Mouse (Mus musculus): Measurements from ENCODE around the gene Snd1. TPM values are rescaled to one million over a fixed set of nuclear protein-coding genes. Genes with fewer than 3 reads are reported as not detected.

Snd1 gene
- polyA plus RNA-seq, 1 experiment: 138 TPM

DNA sequence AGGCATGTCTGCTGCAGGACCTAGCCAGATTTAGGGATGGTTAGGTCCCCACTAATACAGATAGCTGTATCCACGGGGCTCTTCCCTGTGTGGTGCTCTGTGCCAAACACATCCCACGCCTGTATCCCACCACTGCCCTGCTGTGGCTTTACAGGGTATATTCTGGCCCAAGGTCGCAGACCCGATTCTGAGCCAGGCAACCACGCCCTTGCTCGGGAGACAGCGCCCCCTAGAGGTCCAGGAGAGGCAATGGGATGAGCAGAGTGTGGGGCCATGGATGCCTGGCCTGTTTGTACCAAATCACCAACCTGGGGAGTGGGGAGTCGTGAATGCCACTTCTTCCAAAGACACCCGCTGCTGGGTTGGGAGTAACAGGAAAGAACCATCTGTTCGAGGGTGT, 423.9 kb downstream of the Snd1 start:
- Histone ChIP-seq H3K4me1 (ENCODE audit: control insufficient read depth, insufficient read depth, low read length) (no peaks in the 10 kb centered on the region), H3K27ac (ENCODE audit: insufficient read depth, low read length) (no peak overlapping the region), H3K4me3 (ENCODE audit: insufficient read depth, low read length) (no peak overlapping the region)
- TF ChIP-seq CTCF (IDR thresholded peaks at IDR 0.05; ENCODE audit: borderline replicate concordance, insufficient read depth, low read length) (peak; percentile 47; the same call in 1 of the 2 replicates), POLR2A (IDR thresholded peaks at IDR 0.05; ENCODE audit: low read depth, low read length) (no peak)

DNA sequence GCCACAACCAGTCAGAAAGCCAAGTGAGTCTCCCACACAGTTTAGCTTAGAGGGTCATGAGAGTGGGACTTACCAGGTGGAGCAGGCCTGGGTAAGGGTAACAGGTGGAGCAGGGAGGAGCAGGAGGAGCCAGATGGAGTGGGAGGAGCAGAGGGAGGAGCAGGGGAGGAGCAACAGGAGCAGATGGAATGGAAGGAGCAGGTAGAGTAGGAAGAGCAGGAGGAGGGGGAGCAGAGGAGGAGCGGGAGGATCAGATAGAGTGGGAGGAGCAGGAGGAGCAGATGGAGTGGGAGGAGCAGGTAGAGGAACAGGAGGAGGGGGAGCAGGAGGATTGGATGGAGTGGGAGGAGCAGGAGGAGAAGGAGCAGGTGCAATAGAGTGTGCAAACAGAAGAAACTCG, 427.6 kb downstream of the Snd1 start:
- H3K4me3 ChIP-seq (ENCODE audit: insufficient read depth, low read length): no peak overlapping the region
- no peaks in the 10 kb centered on the region for H3K4me1 ChIP-seq (ENCODE audit: control insufficient read depth, insufficient read depth, low read length)
- H3K27ac ChIP-seq (ENCODE audit: insufficient read depth, low read length): no peak overlapping the region
- TF ChIP-seq CTCF (IDR thresholded peaks at IDR 0.05; ENCODE audit: borderline replicate concordance, insufficient read depth, low read length) (no peak), POLR2A (IDR thresholded peaks at IDR 0.05; ENCODE audit: low read depth, low read length) (no peak)

DNA sequence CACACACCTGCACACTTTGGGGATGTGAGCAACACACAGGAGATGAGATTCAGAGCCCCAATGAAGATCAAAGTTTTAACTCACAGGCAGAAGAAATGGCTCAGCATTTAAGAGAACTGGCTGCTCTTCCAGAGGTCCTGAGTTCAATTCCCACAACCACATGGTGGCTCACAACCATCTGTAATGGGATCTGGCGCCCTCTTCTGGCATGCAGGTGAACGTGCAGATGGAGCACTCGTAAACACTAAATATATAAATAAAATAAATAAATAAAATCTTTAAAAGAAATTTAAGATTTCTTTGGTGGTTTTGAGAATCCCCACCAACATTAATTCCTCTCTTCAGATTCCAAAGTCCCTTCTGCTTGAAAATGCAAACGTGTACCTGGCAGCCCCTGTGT, 429.5 kb downstream of the Snd1 start:
- Histone ChIP-seq H3K27ac (ENCODE audit: insufficient read depth, low read length) (no peak overlapping the region), H3K4me3 (ENCODE audit: insufficient read depth, low read length) (no peak overlapping the region), H3K4me1 (ENCODE audit: control insufficient read depth, insufficient read depth, low read length) (no peaks in the 10 kb centered on the region)
- TF ChIP-seq CTCF (IDR thresholded peaks at IDR 0.05; ENCODE audit: borderline replicate concordance, insufficient read depth, low read length) (no peak), POLR2A (IDR thresholded peaks at IDR 0.05; ENCODE audit: low read depth, low read length) (no peak)

DNA sequence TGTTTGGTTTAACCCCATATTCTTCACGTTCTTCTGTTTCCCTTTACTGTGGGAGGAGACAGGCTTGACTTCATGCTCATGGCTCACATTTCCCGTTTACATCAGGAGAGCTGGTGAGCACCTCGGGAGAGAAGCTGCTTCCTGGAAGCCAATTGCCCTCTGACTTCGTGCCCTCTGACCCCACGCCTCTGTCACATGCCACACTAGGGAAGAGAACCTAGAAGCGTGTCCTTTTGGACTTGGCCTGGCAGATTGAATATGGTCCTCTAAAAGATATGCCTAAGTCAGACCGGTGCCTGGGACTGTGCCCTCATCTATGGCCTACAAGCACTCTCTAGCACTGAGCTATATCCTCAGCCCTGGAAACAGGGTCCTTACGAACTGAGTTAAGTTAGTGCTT, 430.4 kb downstream of the Snd1 start:
- no peaks in the 10 kb centered on the region for H3K4me1 ChIP-seq (ENCODE audit: control insufficient read depth, insufficient read depth, low read length)
- no peak overlapping the region for H3K4me3 ChIP-seq (ENCODE audit: insufficient read depth, low read length)
- no peak for TF ChIP-seq CTCF (IDR thresholded peaks at IDR 0.05; ENCODE audit: borderline replicate concordance, insufficient read depth, low read length)
- no peak for TF ChIP-seq POLR2A (IDR thresholded peaks at IDR 0.05; ENCODE audit: low read depth, low read length)
- H3K27ac ChIP-seq (ENCODE audit: insufficient read depth, low read length): no peak overlapping the region

DNA sequence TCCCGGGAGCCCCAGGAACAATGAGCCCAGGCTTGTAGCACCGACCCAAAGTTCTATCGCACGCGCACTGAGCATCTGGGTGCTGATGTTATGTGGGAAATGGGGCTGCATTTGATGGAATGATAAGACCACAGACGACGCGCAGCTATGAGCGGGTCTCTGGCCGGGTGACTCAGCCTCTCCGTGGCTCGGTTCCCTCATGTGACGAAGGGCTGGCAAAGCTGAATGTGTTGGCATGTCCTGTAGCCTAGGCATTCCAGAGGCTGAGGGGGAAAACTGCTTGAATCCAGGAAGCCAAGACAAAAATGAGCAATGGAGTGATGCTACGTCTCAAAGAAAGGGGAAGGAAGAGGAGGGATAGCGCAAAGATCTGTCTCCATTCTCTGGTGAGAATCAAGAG, 434.9 kb downstream of the Snd1 start:
- TF ChIP-seq CTCF (IDR thresholded peaks at IDR 0.05; ENCODE audit: borderline replicate concordance, insufficient read depth, low read length) (no peak), POLR2A (IDR thresholded peaks at IDR 0.05; ENCODE audit: low read depth, low read length) (no peak)
- H3K4me3 ChIP-seq (ENCODE audit: insufficient read depth, low read length): no peak overlapping the region
- no peaks in the 10 kb centered on the region for H3K4me1 ChIP-seq (ENCODE audit: control insufficient read depth, insufficient read depth, low read length)
- H3K27ac ChIP-seq (ENCODE audit: insufficient read depth, low read length): no peak overlapping the region

DNA sequence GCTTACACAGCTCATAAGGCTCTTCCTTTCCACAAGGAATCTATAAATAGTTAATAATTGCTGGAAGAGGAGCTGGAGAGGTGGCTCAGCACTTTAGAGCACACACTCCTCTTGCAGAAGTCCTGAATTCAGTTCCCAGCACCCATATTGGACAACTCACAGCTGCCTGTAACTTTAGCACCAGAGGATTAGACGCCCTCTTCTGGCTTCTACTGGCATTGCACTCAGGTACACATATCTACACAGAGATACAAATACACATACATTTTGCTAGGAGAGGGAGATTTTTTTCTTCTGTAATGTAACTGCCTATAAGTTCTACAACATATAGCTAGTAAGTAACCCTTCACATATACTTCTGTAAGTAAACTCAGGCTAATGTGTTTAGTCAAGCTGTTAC, 440.0 kb downstream of the Snd1 start:
- Histone ChIP-seq H3K27ac (ENCODE audit: insufficient read depth, low read length) (no peak overlapping the region), H3K4me3 (ENCODE audit: insufficient read depth, low read length) (no peak overlapping the region), H3K4me1 (ENCODE audit: control insufficient read depth, insufficient read depth, low read length) (no peaks in the 10 kb centered on the region)
- no peak for TF ChIP-seq POLR2A (IDR thresholded peaks at IDR 0.05; ENCODE audit: low read depth, low read length)
- no peak for TF ChIP-seq CTCF (IDR thresholded peaks at IDR 0.05; ENCODE audit: borderline replicate concordance, insufficient read depth, low read length)

DNA sequence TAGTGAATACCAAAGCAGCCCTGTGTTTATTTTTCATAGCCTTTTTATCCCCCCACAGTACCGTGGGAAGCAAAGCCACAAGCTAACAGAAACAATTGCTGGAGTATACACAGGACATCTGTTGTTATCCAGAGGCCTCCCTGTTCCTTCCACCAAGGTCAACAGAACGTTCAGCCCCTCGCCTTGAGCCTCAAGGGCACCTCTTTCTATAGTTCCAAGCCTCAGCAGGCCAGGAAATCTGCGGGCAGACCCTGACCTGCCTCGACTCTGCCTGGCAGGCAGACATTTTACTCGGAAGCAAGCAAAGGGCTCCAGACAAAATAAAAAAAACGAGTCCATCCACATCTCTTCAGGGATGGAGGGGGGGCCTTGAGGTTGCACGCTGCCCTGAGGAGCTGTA, 441.7 kb downstream of the Snd1 start:
- Histone ChIP-seq H3K4me1 (ENCODE audit: control insufficient read depth, insufficient read depth, low read length) (no peaks in the 10 kb centered on the region), H3K27ac (ENCODE audit: insufficient read depth, low read length) (no peak overlapping the region), H3K4me3 (ENCODE audit: insufficient read depth, low read length) (no peak overlapping the region)
- TF ChIP-seq CTCF (IDR thresholded peaks at IDR 0.05; ENCODE audit: borderline replicate concordance, insufficient read depth, low read length) (no peak), POLR2A (IDR thresholded peaks at IDR 0.05; ENCODE audit: low read depth, low read length) (no peak)

DNA sequence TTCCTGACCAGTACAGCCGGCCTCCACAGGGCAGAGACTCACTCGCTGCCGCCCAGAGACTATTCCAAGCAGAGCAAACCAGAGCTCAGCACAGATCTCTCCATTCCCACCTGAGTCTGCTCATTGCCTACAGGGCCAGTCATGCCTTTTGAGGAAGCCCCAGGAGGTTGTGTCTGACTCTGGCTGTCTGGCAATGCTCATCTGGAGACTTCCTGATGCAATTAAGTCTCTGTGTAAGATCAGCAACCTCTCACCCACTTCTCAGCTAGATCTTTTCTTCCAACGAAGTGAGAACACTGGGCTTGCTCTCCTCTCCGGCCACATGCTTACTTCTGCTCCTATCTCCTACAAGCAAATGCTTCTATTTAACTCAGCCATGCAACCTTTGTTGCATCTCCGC, 444.4 kb downstream of the Snd1 start:
- H3K4me1 ChIP-seq (ENCODE audit: control insufficient read depth, insufficient read depth, low read length): no peaks in the 10 kb centered on the region
- no peak overlapping the region for H3K4me3 ChIP-seq (ENCODE audit: insufficient read depth, low read length)
- no peak overlapping the region for H3K27ac ChIP-seq (ENCODE audit: insufficient read depth, low read length)
- TF ChIP-seq POLR2A (IDR thresholded peaks at IDR 0.05; ENCODE audit: low read depth, low read length) (no peak), CTCF (IDR thresholded peaks at IDR 0.05; ENCODE audit: borderline replicate concordance, insufficient read depth, low read length) (no peak)

DNA sequence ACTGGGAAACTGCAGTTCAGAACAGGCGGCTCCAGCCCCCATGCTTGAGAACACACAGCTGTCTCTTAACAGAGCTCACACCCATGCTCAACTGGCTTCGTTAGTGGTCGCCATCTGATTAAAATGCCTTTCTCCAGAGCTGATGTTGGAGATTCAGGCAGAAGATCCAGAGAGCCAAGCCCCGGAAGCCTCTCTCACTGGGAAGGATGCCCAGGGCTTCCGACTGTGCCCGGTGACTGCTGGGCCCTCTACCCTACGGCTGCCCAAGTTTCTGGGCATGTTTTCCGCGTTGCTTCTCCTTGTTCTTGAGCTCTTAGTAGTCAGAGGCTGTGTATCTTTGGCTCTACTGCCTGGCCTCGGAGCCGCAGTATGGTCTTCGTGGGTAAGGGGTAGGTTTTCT, 447.4 kb downstream of the Snd1 start:
- Histone ChIP-seq H3K27ac (ENCODE audit: insufficient read depth, low read length) (no peak overlapping the region), H3K4me1 (ENCODE audit: control insufficient read depth, insufficient read depth, low read length) (no peaks in the 10 kb centered on the region), H3K4me3 (ENCODE audit: insufficient read depth, low read length) (no peak overlapping the region)
- TF ChIP-seq CTCF (IDR thresholded peaks at IDR 0.05; ENCODE audit: borderline replicate concordance, insufficient read depth, low read length) (no peak), POLR2A (IDR thresholded peaks at IDR 0.05; ENCODE audit: low read depth, low read length) (no peak)

DNA sequence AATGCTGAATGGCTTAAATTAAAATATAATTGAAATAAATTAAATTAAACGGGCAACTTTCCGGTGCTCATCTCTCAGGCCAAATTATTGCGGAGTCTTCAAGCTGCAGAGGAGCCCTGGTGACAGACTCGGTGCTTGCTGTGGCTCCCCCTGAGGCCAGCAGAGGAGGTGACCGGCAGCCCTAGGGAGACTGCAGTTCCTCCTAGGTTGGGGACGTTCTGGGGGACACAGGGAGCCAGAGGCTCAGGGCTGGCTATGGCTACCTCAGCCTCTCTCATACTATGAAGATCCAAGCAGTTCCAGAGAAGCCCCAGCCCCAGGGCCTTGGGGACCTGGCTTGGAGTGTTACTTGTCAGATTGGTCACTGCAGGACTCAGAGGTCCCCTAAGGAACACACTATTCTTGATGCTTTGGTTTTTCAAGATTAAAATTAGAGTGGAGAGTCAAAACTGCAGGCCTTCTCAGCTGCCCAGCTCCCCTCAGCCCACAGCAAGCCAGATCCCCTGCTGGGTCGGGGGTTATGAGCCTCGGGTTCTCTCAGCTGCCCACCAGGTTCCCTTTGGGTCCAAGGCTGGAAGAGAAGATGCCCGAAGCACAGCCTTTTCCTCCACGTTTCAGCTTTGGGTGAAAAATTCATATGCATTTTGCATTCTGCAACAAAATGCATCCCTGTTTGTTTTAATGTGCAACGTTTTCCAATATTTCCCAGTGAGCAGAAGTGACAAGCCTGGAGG, 448.3 kb downstream of the Snd1 start:
- no peak for TF ChIP-seq CTCF (IDR thresholded peaks at IDR 0.05; ENCODE audit: borderline replicate concordance, insufficient read depth, low read length)
- TF ChIP-seq POLR2A (IDR thresholded peaks at IDR 0.05; ENCODE audit: low read depth, low read length): no peak
- Histone ChIP-seq H3K4me3 (ENCODE audit: insufficient read depth, low read length) (no peak overlapping the region), H3K4me1 (ENCODE audit: control insufficient read depth, insufficient read depth, low read length) (no peaks in the 10 kb centered on the region), H3K27ac (ENCODE audit: insufficient read depth, low read length) (no peak overlapping the region)

All from embryonic fibroblast, embryonic 13.5 days (primary cell).